Mouse (Mus musculus): ENCODE measurements at regions not wholly inside any gene's neighbourhood (a gene's known extent, or its start where the extent isn't known, plus 50 kb on each side); places are given as distances from the start of the nearest gene placed in this dataset.

DNA sequence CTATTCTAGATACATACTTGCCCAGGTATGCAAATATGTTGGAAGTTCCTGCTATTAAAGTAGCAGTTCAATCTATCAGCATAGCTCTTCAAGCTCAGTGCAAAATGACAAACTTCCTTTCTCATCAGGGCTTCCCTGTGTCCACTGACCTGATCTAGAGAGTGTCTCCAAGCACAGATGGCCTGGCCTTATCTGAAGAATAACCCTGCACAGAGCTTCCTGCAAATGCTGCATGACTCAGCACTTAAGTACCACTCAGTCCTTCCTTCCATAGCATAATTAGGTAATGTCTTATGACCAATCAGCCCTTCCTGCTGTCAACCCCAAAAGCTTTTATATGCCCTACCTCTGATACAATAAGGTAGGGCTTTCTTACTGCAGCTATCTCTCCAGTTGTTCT lies 644.6 kb downstream of the Tmem182 start:
- no peak overlapping the region for H3K27ac ChIP-seq
- no peaks in the 10 kb centered on the region for H3K9me3 ChIP-seq
- no peaks in the 10 kb centered on the region for H3K4me1 ChIP-seq (replicated peaks)
- no peak overlapping the region for H3K4me2 ChIP-seq (replicated peaks)
- H3K36me3 ChIP-seq = no peaks in the 10 kb centered on the region
- no peak overlapping the region for H3K4me3 ChIP-seq (replicated peaks)
- H3K27me3 ChIP-seq = no peaks in the 10 kb centered on the region
- H3K9ac ChIP-seq (replicated peaks) = no peak overlapping the region
- ATAC-seq = no peak
